Mouse (Mus musculus): Measurements from ENCODE around the gene Snd1. TPM values are rescaled to one million over a fixed set of nuclear protein-coding genes. Genes with fewer than 3 reads are reported as not detected.

Snd1 gene
- polyA plus RNA-seq, 1 experiment from 2014 or later = 82.0 TPM

- WGBS = 71% methylated on average over 9 of the region's 9 CpGs
- H3K4me1 ChIP-seq = no peaks in the 10 kb centered on the region
- H3K9me3 ChIP-seq = no peaks in the 10 kb centered on the region
- no peak for ATAC-seq (replicated peaks)
- no peak overlapping the region for H3K4me3 ChIP-seq
- no peaks in the 10 kb centered on the region for H3K27me3 ChIP-seq (replicated peaks)
- no peaks in the 10 kb centered on the region for H3K36me3 ChIP-seq (replicated peaks)
- H3K27ac ChIP-seq = no peak overlapping the region
- no peak overlapping the region for H3K9ac ChIP-seq
- no peak overlapping the region for H3K4me2 ChIP-seq
These were observed 472.3 kb downstream of the Snd1 start for GRCm38 (mm10) chr6:28947254-28947653.

GRCm38 (mm10) chr6:28949269-28949668 is 474.3 kb downstream of the Snd1 start:
- Histone ChIP-seq H3K27me3 (replicated peaks) (no peaks in the 10 kb centered on the region), H3K4me2 (no peak overlapping the region), H3K4me1 (no peaks in the 10 kb centered on the region), H3K36me3 (replicated peaks) (no peaks in the 10 kb centered on the region), H3K9me3 (no peaks in the 10 kb centered on the region), H3K4me3 (no peak overlapping the region), H3K27ac (no peak overlapping the region), H3K9ac (no peak overlapping the region)
- 17% methylated on average over 12 of the region's 12 CpGs for WGBS
- no peak for ATAC-seq (replicated peaks)

- Histone ChIP-seq H3K27ac (no peak overlapping the region), H3K27me3 (replicated peaks) (no peaks in the 10 kb centered on the region), H3K36me3 (replicated peaks) (no peaks in the 10 kb centered on the region), H3K9me3 (no peaks in the 10 kb centered on the region), H3K4me3 (no peak overlapping the region), H3K9ac (no peak overlapping the region), H3K4me2 (no peak overlapping the region), H3K4me1 (no peaks in the 10 kb centered on the region)
- ATAC-seq (replicated peaks) = no peak
- WGBS = 18% methylated on average over 11 of the region's 11 CpGs
These were observed 480.6 kb downstream of the Snd1 start for GRCm38 (mm10) chr6:28955581-28955980.

GRCm38 (mm10) chr6:28957486-28957885 is 482.5 kb downstream of the Snd1 start:
- Histone ChIP-seq H3K9me3 (no peaks in the 10 kb centered on the region), H3K4me1 (no peaks in the 10 kb centered on the region), H3K27ac (no peak overlapping the region), H3K4me2 (no peak overlapping the region), H3K27me3 (replicated peaks) (no peaks in the 10 kb centered on the region), H3K36me3 (replicated peaks) (no peaks in the 10 kb centered on the region), H3K9ac (no peak overlapping the region), H3K4me3 (no peak overlapping the region)
- no peak for ATAC-seq (replicated peaks)
- WGBS = 80% methylated on average over 10 of the region's 10 CpGs

GRCm38 (mm10) chr6:28963178-28963577 is 488.2 kb downstream of the Snd1 start:
- H3K36me3 ChIP-seq (replicated peaks) = no peaks in the 10 kb centered on the region
- H3K9me3 ChIP-seq = no peaks in the 10 kb centered on the region
- 68% methylated on average over 5 of the region's 5 CpGs for WGBS
- no peaks in the 10 kb centered on the region for H3K27me3 ChIP-seq (replicated peaks)
- H3K4me3 ChIP-seq = no peak overlapping the region
- no peaks in the 10 kb centered on the region for H3K4me1 ChIP-seq
- no peak for ATAC-seq (replicated peaks)
- no peak overlapping the region for H3K27ac ChIP-seq
- H3K4me2 ChIP-seq = no peak overlapping the region
- H3K9ac ChIP-seq = no peak overlapping the region

- no peaks in the 10 kb centered on the region for H3K27me3 ChIP-seq (replicated peaks)
- H3K4me1 ChIP-seq = no peaks in the 10 kb centered on the region
- no peak overlapping the region for H3K27ac ChIP-seq
- H3K36me3 ChIP-seq (replicated peaks) = no peaks in the 10 kb centered on the region
- no peak overlapping the region for H3K9ac ChIP-seq
- no peaks in the 10 kb centered on the region for H3K9me3 ChIP-seq
- no peak overlapping the region for H3K4me2 ChIP-seq
- no peak overlapping the region for H3K4me3 ChIP-seq
- WGBS = 64% methylated on average over 8 of the region's 8 CpGs
- ATAC-seq (replicated peaks) = no peak
These were observed 490.3 kb downstream of the Snd1 start for GRCm38 (mm10) chr6:28965264-28965663.

GRCm38 (mm10) chr6:28969615-28970014 is 494.7 kb downstream of the Snd1 start:
- 70% methylated on average over 5 of the region's 5 CpGs for WGBS
- no peak for ATAC-seq (replicated peaks)
- Histone ChIP-seq H3K9ac (no peak overlapping the region), H3K36me3 (replicated peaks) (no peaks in the 10 kb centered on the region), H3K9me3 (no peaks in the 10 kb centered on the region), H3K27ac (no peak overlapping the region), H3K4me1 (no peaks in the 10 kb centered on the region), H3K4me2 (no peak overlapping the region), H3K27me3 (replicated peaks) (no peaks in the 10 kb centered on the region), H3K4me3 (no peak overlapping the region)

GRCm38 (mm10) chr6:28970711-28971110 is 495.8 kb downstream of the Snd1 start:
- Histone ChIP-seq H3K9ac (no peak overlapping the region), H3K9me3 (no peaks in the 10 kb centered on the region), H3K4me2 (no peak overlapping the region), H3K4me1 (no peaks in the 10 kb centered on the region), H3K36me3 (replicated peaks) (no peaks in the 10 kb centered on the region), H3K27ac (no peak overlapping the region), H3K4me3 (no peak overlapping the region), H3K27me3 (replicated peaks) (no peaks in the 10 kb centered on the region)
- WGBS = 35% methylated on average over 4 of the region's 4 CpGs
- ATAC-seq (replicated peaks) = no peak

GRCm38 (mm10) chr6:28974498-28974897 is 499.6 kb downstream of the Snd1 start:
- WGBS = 92% methylated on average over 3 of the region's 3 CpGs
- Histone ChIP-seq H3K9ac (no peak overlapping the region), H3K4me2 (no peak overlapping the region), H3K27me3 (replicated peaks) (peaks cover 6% of the 10 kb centered on the region; the same call in 1 of the 2 replicates), H3K36me3 (replicated peaks) (no peaks in the 10 kb centered on the region), H3K27ac (no peak overlapping the region), H3K4me3 (no peak overlapping the region), H3K9me3 (no peaks in the 10 kb centered on the region), H3K4me1 (no peaks in the 10 kb centered on the region)
- no peak for ATAC-seq (replicated peaks)

- Histone ChIP-seq H3K9me3 (no peaks in the 10 kb centered on the region), H3K9ac (no peak overlapping the region), H3K27ac (no peak overlapping the region), H3K36me3 (replicated peaks) (no peaks in the 10 kb centered on the region), H3K4me2 (no peak overlapping the region), H3K4me1 (peaks cover 4% of the 10 kb centered on the region), H3K4me3 (no peak overlapping the region), H3K27me3 (replicated peaks) (peaks cover 6% of the 10 kb centered on the region; the same call in 1 of the 2 replicates)
- 78% methylated on average over 1 of the region's 1 CpGs for WGBS
- ATAC-seq (replicated peaks) = no peak
These were observed 500.2 kb downstream of the Snd1 start for GRCm38 (mm10) chr6:28975106-28975505.

GRCm38 (mm10) chr6:28978031-28978430 is 503.1 kb downstream of the Snd1 start:
- Histone ChIP-seq H3K4me3 (no peak overlapping the region), H3K9ac (no peak overlapping the region), H3K36me3 (replicated peaks) (no peaks in the 10 kb centered on the region), H3K27ac (no peak overlapping the region), H3K4me1 (peaks cover 14% of the 10 kb centered on the region), H3K4me2 (no peak overlapping the region), H3K27me3 (replicated peaks) (peaks cover 6% of the 10 kb centered on the region; the same call in 1 of the 2 replicates), H3K9me3 (no peaks in the 10 kb centered on the region)
- 37% methylated on average over 4 of the region's 5 CpGs for WGBS
- ATAC-seq (replicated peaks) = no peak

GRCm38 (mm10) chr6:28978881-28979280 is 503.9 kb downstream of the Snd1 start:
- ATAC-seq (replicated peaks) = no peak
- no peaks in the 10 kb centered on the region for H3K36me3 ChIP-seq (replicated peaks)
- H3K9me3 ChIP-seq = no peaks in the 10 kb centered on the region
- H3K9ac ChIP-seq = no peak overlapping the region
- H3K4me2 ChIP-seq = no peak overlapping the region
- H3K27ac ChIP-seq = no peak overlapping the region
- H3K4me1 ChIP-seq = peaks cover 14% of the 10 kb centered on the region
- peaks cover 7% of the 10 kb centered on the region for H3K27me3 ChIP-seq (replicated peaks)
- 76% methylated on average over 3 of the region's 3 CpGs for WGBS
- no peak overlapping the region for H3K4me3 ChIP-seq

GRCm38 (mm10) chr6:28979586-28979985 is 504.6 kb downstream of the Snd1 start:
- no peak for ATAC-seq (replicated peaks)
- 0 out of 2 replicates have a peak overlapping the region, but pooled peaks have one; percentile 80 for H3K4me2 ChIP-seq
- no peak overlapping the region for H3K27ac ChIP-seq
- H3K27me3 ChIP-seq (replicated peaks) = peaks cover 11% of the 10 kb centered on the region
- H3K36me3 ChIP-seq (replicated peaks) = no peaks in the 10 kb centered on the region
- peaks cover 14% of the 10 kb centered on the region for H3K4me1 ChIP-seq
- no peak overlapping the region for H3K9ac ChIP-seq
- 75% methylated on average over 8 of the region's 8 CpGs for whole genome bisulfite sequencing
- no peaks in the 10 kb centered on the region for H3K9me3 ChIP-seq
- H3K4me3 ChIP-seq = no peak overlapping the region
